Mouse (Mus musculus): ENCODE measurements around the gene Xcl1. TPM values are rescaled to one million over a fixed set of nuclear protein-coding genes. Genes with fewer than 3 reads are reported as not detected.
"Not testable (repeated sequence)": the region's sequence is repeated elsewhere in the genome, so short reads cannot be mapped to it uniquely, and the experiment has no call there.

Xcl1 gene
- polyA plus RNA-seq (2015; fragmentation: Nextera tagmentation; extraction: Ambion mirVana) = not detected in 2 replicates

GRCm38 (mm10) chr1:164935477-164936044 lies at the start of gene Xcl1:
Xcl1 (minus strand) TSS chr1:164935527.
- no peak within 1 kb of the TSS for H3K9ac ChIP-seq
- H3K27ac ChIP-seq (replicated peaks) = no peak within 1 kb of the TSS
- WGBS = 81% methylated on average over 9 of the region's 9 CpGs
- no peaks in the 10 kb centered on the region for H3K36me3 ChIP-seq
- no peak within 1 kb of the TSS for H3K4me3 ChIP-seq
- no peak within 1 kb of the TSS for H3K4me2 ChIP-seq
- H3K27me3 ChIP-seq = no peaks in the 10 kb centered on the region
- ATAC-seq (ENCODE audit: low FRiP score, low read depth) = no peak
- no peaks in the 10 kb centered on the region for H3K9me3 ChIP-seq
- H3K4me1 ChIP-seq (replicated peaks) = no peaks in the 10 kb centered on the region

- not testable (repeated sequence) for H3K4me1 ChIP-seq (replicated peaks); H3K4me2 ChIP-seq; ATAC-seq (ENCODE audit: low FRiP score, low read depth); H3K4me3 ChIP-seq; H3K9me3 ChIP-seq; H3K36me3 ChIP-seq; H3K9ac ChIP-seq; H3K27me3 ChIP-seq; H3K27ac ChIP-seq (replicated peaks)
- WGBS = 91% methylated on average over 10 of the region's 10 CpGs
Measured at GRCm38 (mm10) chr1:164984681-164985080, 49.4 kb upstream of the Xcl1 start.

GRCm38 (mm10) chr1:164977351-164977750 lies 42.0 kb upstream of the Xcl1 start:
- Histone ChIP-seq H3K4me1 (replicated peaks) (no peaks in the 10 kb centered on the region), H3K36me3 (no peaks in the 10 kb centered on the region), H3K4me2 (no peak overlapping the region), H3K9me3 (no peaks in the 10 kb centered on the region), H3K9ac (no peak overlapping the region), H3K4me3 (no peak overlapping the region), H3K27ac (replicated peaks) (no peak overlapping the region), H3K27me3 (no peaks in the 10 kb centered on the region)
- no peak for ATAC-seq (ENCODE audit: low FRiP score, low read depth)

- Histone ChIP-seq H3K27me3 (no peaks in the 10 kb centered on the region), H3K9me3 (no peaks in the 10 kb centered on the region), H3K4me3 (no peak overlapping the region), H3K4me1 (replicated peaks) (no peaks in the 10 kb centered on the region), H3K9ac (no peak overlapping the region), H3K36me3 (no peaks in the 10 kb centered on the region), H3K4me2 (no peak overlapping the region), H3K27ac (replicated peaks) (no peak overlapping the region)
- ATAC-seq (ENCODE audit: low FRiP score, low read depth) = no peak
- WGBS = 84% methylated on average over 7 of the region's 7 CpGs
Measured at GRCm38 (mm10) chr1:164975729-164976128, 40.4 kb upstream of the Xcl1 start.

GRCm38 (mm10) chr1:164975276-164975675 lies 39.9 kb upstream of the Xcl1 start:
- Histone ChIP-seq H3K36me3 (no peaks in the 10 kb centered on the region), H3K4me3 (no peak overlapping the region), H3K9me3 (no peaks in the 10 kb centered on the region), H3K9ac (no peak overlapping the region), H3K4me2 (no peak overlapping the region), H3K27ac (replicated peaks) (no peak overlapping the region), H3K27me3 (no peaks in the 10 kb centered on the region), H3K4me1 (replicated peaks) (no peaks in the 10 kb centered on the region)
- 85% methylated on average over 3 of the region's 3 CpGs for WGBS
- no peak for ATAC-seq (ENCODE audit: low FRiP score, low read depth)

GRCm38 (mm10) chr1:164973790-164974189 lies 38.5 kb upstream of the Xcl1 start:
- Histone ChIP-seq H3K9me3 (no peaks in the 10 kb centered on the region), H3K4me2 (no peak overlapping the region), H3K9ac (no peak overlapping the region), H3K36me3 (no peaks in the 10 kb centered on the region), H3K27me3 (no peaks in the 10 kb centered on the region), H3K27ac (replicated peaks) (no peak overlapping the region), H3K4me3 (no peak overlapping the region), H3K4me1 (replicated peaks) (no peaks in the 10 kb centered on the region)
- no peak for ATAC-seq (ENCODE audit: low FRiP score, low read depth)
- WGBS = 9% methylated on average over 3 of the region's 3 CpGs

- no peaks in the 10 kb centered on the region for H3K4me1 ChIP-seq (replicated peaks)
- ATAC-seq (ENCODE audit: low FRiP score, low read depth) = no peak
- H3K27ac ChIP-seq (replicated peaks) = no peak overlapping the region
- H3K9ac ChIP-seq = no peak overlapping the region
- H3K9me3 ChIP-seq = no peaks in the 10 kb centered on the region
- 91% methylated on average over 1 of the region's 1 CpGs for WGBS
- no peak overlapping the region for H3K4me2 ChIP-seq
- no peaks in the 10 kb centered on the region for H3K27me3 ChIP-seq
- no peak overlapping the region for H3K4me3 ChIP-seq
- H3K36me3 ChIP-seq = no peaks in the 10 kb centered on the region
Measured at GRCm38 (mm10) chr1:164973341-164973740, 38.0 kb upstream of the Xcl1 start.

- no peaks in the 10 kb centered on the region for H3K27me3 ChIP-seq
- H3K4me1 ChIP-seq (replicated peaks) = no peaks in the 10 kb centered on the region
- 82% methylated on average over 5 of the region's 5 CpGs for WGBS
- H3K36me3 ChIP-seq = no peaks in the 10 kb centered on the region
- no peak overlapping the region for H3K9ac ChIP-seq
- no peak for ATAC-seq (ENCODE audit: low FRiP score, low read depth)
- no peak overlapping the region for H3K27ac ChIP-seq (replicated peaks)
- H3K9me3 ChIP-seq = no peaks in the 10 kb centered on the region
- H3K4me2 ChIP-seq = no peak overlapping the region
- no peak overlapping the region for H3K4me3 ChIP-seq
Measured at GRCm38 (mm10) chr1:164972744-164973143, 37.4 kb upstream of the Xcl1 start.

- H3K9ac ChIP-seq = no peak overlapping the region
- H3K27ac ChIP-seq (replicated peaks) = no peak overlapping the region
- no peaks in the 10 kb centered on the region for H3K27me3 ChIP-seq
- ATAC-seq (ENCODE audit: low FRiP score, low read depth) = no peak
- H3K4me1 ChIP-seq (replicated peaks) = no peaks in the 10 kb centered on the region
- no peak overlapping the region for H3K4me2 ChIP-seq
- H3K9me3 ChIP-seq = no peaks in the 10 kb centered on the region
- H3K36me3 ChIP-seq = no peaks in the 10 kb centered on the region
- H3K4me3 ChIP-seq = no peak overlapping the region
- 58% methylated on average over 8 of the region's 8 CpGs for WGBS
Measured at GRCm38 (mm10) chr1:164966095-164966698, 30.9 kb upstream of the Xcl1 start.

- H3K4me3 ChIP-seq = no peak overlapping the region
- H3K27me3 ChIP-seq = no peaks in the 10 kb centered on the region
- H3K9ac ChIP-seq = no peak overlapping the region
- no peaks in the 10 kb centered on the region for H3K9me3 ChIP-seq
- H3K36me3 ChIP-seq = no peaks in the 10 kb centered on the region
- H3K27ac ChIP-seq (replicated peaks) = no peak overlapping the region
- no peak for ATAC-seq (ENCODE audit: low FRiP score, low read depth)
- H3K4me1 ChIP-seq (replicated peaks) = no peaks in the 10 kb centered on the region
- 46% methylated on average over 2 of the region's 2 CpGs for WGBS
- no peak overlapping the region for H3K4me2 ChIP-seq
Measured at GRCm38 (mm10) chr1:164960610-164961009, 25.3 kb upstream of the Xcl1 start.

- no peak overlapping the region for H3K4me3 ChIP-seq
- H3K27ac ChIP-seq (replicated peaks) = no peak overlapping the region
- H3K27me3 ChIP-seq = no peaks in the 10 kb centered on the region
- no peak for ATAC-seq (ENCODE audit: low FRiP score, low read depth)
- no peaks in the 10 kb centered on the region for H3K4me1 ChIP-seq (replicated peaks)
- no peaks in the 10 kb centered on the region for H3K9me3 ChIP-seq
- H3K9ac ChIP-seq = no peak overlapping the region
- H3K4me2 ChIP-seq = no peak overlapping the region
- 28% methylated on average over 11 of the region's 11 CpGs for WGBS
- H3K36me3 ChIP-seq = no peaks in the 10 kb centered on the region
Measured at GRCm38 (mm10) chr1:164959787-164960385, 24.6 kb upstream of the Xcl1 start.

- no peaks in the 10 kb centered on the region for H3K27me3 ChIP-seq
- H3K36me3 ChIP-seq = no peaks in the 10 kb centered on the region
- no peak overlapping the region for H3K4me2 ChIP-seq
- no peaks in the 10 kb centered on the region for H3K4me1 ChIP-seq (replicated peaks)
- no peak for ATAC-seq (ENCODE audit: low FRiP score, low read depth)
- H3K27ac ChIP-seq (replicated peaks) = no peak overlapping the region
- H3K9ac ChIP-seq = no peak overlapping the region
- WGBS = 93% methylated on average over 3 of the region's 3 CpGs
- H3K4me3 ChIP-seq = no peak overlapping the region
- H3K9me3 ChIP-seq = no peaks in the 10 kb centered on the region
Measured at GRCm38 (mm10) chr1:164959160-164959559, 23.8 kb upstream of the Xcl1 start.

GRCm38 (mm10) chr1:164957974-164958373 lies 22.6 kb upstream of the Xcl1 start:
- no peaks in the 10 kb centered on the region for H3K4me1 ChIP-seq (replicated peaks)
- H3K27me3 ChIP-seq = no peaks in the 10 kb centered on the region
- H3K36me3 ChIP-seq = no peaks in the 10 kb centered on the region
- no peak overlapping the region for H3K9ac ChIP-seq
- H3K4me3 ChIP-seq = no peak overlapping the region
- no peak overlapping the region for H3K27ac ChIP-seq (replicated peaks)
- no peak overlapping the region for H3K4me2 ChIP-seq
- 97% methylated on average over 3 of the region's 3 CpGs for WGBS
- H3K9me3 ChIP-seq = no peaks in the 10 kb centered on the region
- no peak for ATAC-seq (ENCODE audit: low FRiP score, low read depth)
